Mouse (Mus musculus): Measurements from ENCODE around the gene Fancd2os. TPM values are rescaled to one million over a fixed set of nuclear protein-coding genes. Genes with fewer than 3 reads are reported as not detected.

Gene Fancd2os
- not detected in 2 replicates for total RNA-seq (2017)

- ATAC-seq (ENCODE audit: extremely low read depth, insufficient number of reproducible peaks, low FRiP score, poor library complexity, severe bottlenecking): no peak
These were observed at the start of gene Fancd2os for GRCm38 (mm10) chr6:113600543-113601139. Gene Fancd2os (minus strand): TSS chr6:113600715.

GRCm38 (mm10) chr6:113650197-113650640, 49.7 kb upstream of the Fancd2os start:
- ATAC-seq (ENCODE audit: extremely low read depth, insufficient number of reproducible peaks, low FRiP score, poor library complexity, severe bottlenecking): peak; percentile 36

GRCm38 (mm10) chr6:113649346-113650196, 49.1 kb upstream of the Fancd2os start:
- ATAC-seq (ENCODE audit: extremely low read depth, insufficient number of reproducible peaks, low FRiP score, poor library complexity, severe bottlenecking): no peak

- ATAC-seq (ENCODE audit: extremely low read depth, insufficient number of reproducible peaks, low FRiP score, poor library complexity, severe bottlenecking): 0 out of 2 replicates have a peak, but pooled peaks have one; percentile 38
These were observed 44.3 kb upstream of the Fancd2os start for GRCm38 (mm10) chr6:113644808-113645207.

GRCm38 (mm10) chr6:113643967-113644366, 43.5 kb upstream of the Fancd2os start:
- ATAC-seq (ENCODE audit: extremely low read depth, insufficient number of reproducible peaks, low FRiP score, poor library complexity, severe bottlenecking): no peak

- no peak for ATAC-seq (ENCODE audit: extremely low read depth, insufficient number of reproducible peaks, low FRiP score, poor library complexity, severe bottlenecking)
These were observed 42.5 kb upstream of the Fancd2os start for GRCm38 (mm10) chr6:113643021-113643420.

- no peak for ATAC-seq (ENCODE audit: extremely low read depth, insufficient number of reproducible peaks, low FRiP score, poor library complexity, severe bottlenecking)
These were observed 42.1 kb upstream of the Fancd2os start for GRCm38 (mm10) chr6:113642605-113643004.

- ATAC-seq (ENCODE audit: extremely low read depth, insufficient number of reproducible peaks, low FRiP score, poor library complexity, severe bottlenecking): no peak
These were observed 38.7 kb upstream of the Fancd2os start for GRCm38 (mm10) chr6:113639201-113639600.

- peak; percentile 97 for ATAC-seq (ENCODE audit: extremely low read depth, insufficient number of reproducible peaks, low FRiP score, poor library complexity, severe bottlenecking)
These were observed 38.0 kb upstream of the Fancd2os start, which contains the start of gene Irak2 for GRCm38 (mm10) chr6:113638302-113639040. Gene Irak2 (plus strand): TSS chr6:113638467.

GRCm38 (mm10) chr6:113632863-113633262, 32.3 kb upstream of the Fancd2os start:
- no peak for ATAC-seq (ENCODE audit: extremely low read depth, insufficient number of reproducible peaks, low FRiP score, poor library complexity, severe bottlenecking)

- ATAC-seq (ENCODE audit: extremely low read depth, insufficient number of reproducible peaks, low FRiP score, poor library complexity, severe bottlenecking): no peak
These were observed 29.8 kb upstream of the Fancd2os start for GRCm38 (mm10) chr6:113630322-113630721.

GRCm38 (mm10) chr6:113624989-113625770, 24.7 kb upstream of the Fancd2os start:
- ATAC-seq (ENCODE audit: extremely low read depth, insufficient number of reproducible peaks, low FRiP score, poor library complexity, severe bottlenecking): no peak

GRCm38 (mm10) chr6:113623941-113624751, 23.6 kb upstream of the Fancd2os start, which contains the start of gene Vhl:
Gene Vhl (plus strand): TSS chr6:113623959.
- peak; percentile 73 for ATAC-seq (ENCODE audit: extremely low read depth, insufficient number of reproducible peaks, low FRiP score, poor library complexity, severe bottlenecking)

GRCm38 (mm10) chr6:113623386-113623785, 22.9 kb upstream of the Fancd2os start:
- no peak for ATAC-seq (ENCODE audit: extremely low read depth, insufficient number of reproducible peaks, low FRiP score, poor library complexity, severe bottlenecking)

GRCm38 (mm10) chr6:113615489-113615888, 15.0 kb upstream of the Fancd2os start:
- no peak for ATAC-seq (ENCODE audit: extremely low read depth, insufficient number of reproducible peaks, low FRiP score, poor library complexity, severe bottlenecking)

GRCm38 (mm10) chr6:113614997-113615396, 14.5 kb upstream of the Fancd2os start:
- ATAC-seq (ENCODE audit: extremely low read depth, insufficient number of reproducible peaks, low FRiP score, poor library complexity, severe bottlenecking): no peak

GRCm38 (mm10) chr6:113614152-113614551, 13.6 kb upstream of the Fancd2os start:
- ATAC-seq (ENCODE audit: extremely low read depth, insufficient number of reproducible peaks, low FRiP score, poor library complexity, severe bottlenecking): no peak
